Mouse (Mus musculus): Measurements from ENCODE around the gene Shtn1. TPM values are rescaled to one million over a fixed set of nuclear protein-coding genes. Genes with fewer than 3 reads are reported as not detected.

Shtn1 gene
- polyA plus RNA-seq, 1 experiment from 2014 or later, result 0.53 TPM

GRCm38 (mm10) chr19:59052053-59052452 is 23.8 kb downstream of the Shtn1 start:
- 55% methylated on average over 4 of the region's 4 CpGs for WGBS (ENCODE audit: insufficient replicate concordance)
- no peaks in the 10 kb centered on the region for H3K4me1 ChIP-seq (replicated peaks)

GRCm38 (mm10) chr19:59051622-59052021 is 24.3 kb downstream of the Shtn1 start:
- no peaks in the 10 kb centered on the region for H3K9me3 ChIP-seq (replicated peaks)
- no peaks in the 10 kb centered on the region for H3K27me3 ChIP-seq
- 72% methylated on average over 9 of the region's 9 CpGs for WGBS (ENCODE audit: insufficient replicate concordance)
- H3K4me2 ChIP-seq, result no peak overlapping the region
- H3K4me3 ChIP-seq (replicated peaks), result no peak overlapping the region
- ATAC-seq (ENCODE audit: insufficient read depth), result no peak
- no peaks in the 10 kb centered on the region for H3K4me1 ChIP-seq (replicated peaks)
- no peak overlapping the region for H3K27ac ChIP-seq (replicated peaks)
- no peak overlapping the region for H3K9ac ChIP-seq
- no peaks in the 10 kb centered on the region for H3K36me3 ChIP-seq (replicated peaks)

More at GRCm38 (mm10) chr19:59052053-59052452, 23.8 kb downstream of the Shtn1 start:
- no peak overlapping the region for H3K4me3 ChIP-seq (replicated peaks)
- no peaks in the 10 kb centered on the region for H3K36me3 ChIP-seq (replicated peaks)
- H3K9ac ChIP-seq, result no peak overlapping the region
- H3K27me3 ChIP-seq, result no peaks in the 10 kb centered on the region
- H3K4me2 ChIP-seq, result no peak overlapping the region
- no peak for ATAC-seq (ENCODE audit: insufficient read depth)
- no peaks in the 10 kb centered on the region for H3K9me3 ChIP-seq (replicated peaks)
- no peak overlapping the region for H3K27ac ChIP-seq (replicated peaks)

- H3K9me3 ChIP-seq (replicated peaks), result no peaks in the 10 kb centered on the region
- 65% methylated on average over 6 of the region's 6 CpGs for WGBS (ENCODE audit: insufficient replicate concordance)
- no peak overlapping the region for H3K9ac ChIP-seq
- H3K27me3 ChIP-seq, result no peaks in the 10 kb centered on the region
- no peaks in the 10 kb centered on the region for H3K4me1 ChIP-seq (replicated peaks)
- H3K36me3 ChIP-seq (replicated peaks), result no peaks in the 10 kb centered on the region
- ATAC-seq (ENCODE audit: insufficient read depth), result no peak
- no peak overlapping the region for H3K4me2 ChIP-seq
- no peak overlapping the region for H3K27ac ChIP-seq (replicated peaks)
- H3K4me3 ChIP-seq (replicated peaks), result no peak overlapping the region
Observed at GRCm38 (mm10) chr19:59048852-59049251, 27.0 kb downstream of the Shtn1 start.

- Histone ChIP-seq H3K4me1 (replicated peaks) (no peaks in the 10 kb centered on the region), H3K4me3 (replicated peaks) (no peak overlapping the region), H3K9ac (no peak overlapping the region), H3K4me2 (no peak overlapping the region), H3K9me3 (replicated peaks) (no peaks in the 10 kb centered on the region), H3K27me3 (no peaks in the 10 kb centered on the region), H3K36me3 (replicated peaks) (no peaks in the 10 kb centered on the region), H3K27ac (replicated peaks) (no peak overlapping the region)
- WGBS (ENCODE audit: insufficient replicate concordance), result 61% methylated on average over 5 of the region's 5 CpGs
- no peak for ATAC-seq (ENCODE audit: insufficient read depth)
Observed at GRCm38 (mm10) chr19:59047511-59047910, 28.4 kb downstream of the Shtn1 start.

- Histone ChIP-seq H3K27ac (replicated peaks) (no peak overlapping the region), H3K9me3 (replicated peaks) (no peaks in the 10 kb centered on the region), H3K4me3 (replicated peaks) (no peak overlapping the region), H3K27me3 (no peaks in the 10 kb centered on the region), H3K4me1 (replicated peaks) (no peaks in the 10 kb centered on the region), H3K4me2 (no peak overlapping the region), H3K36me3 (replicated peaks) (no peaks in the 10 kb centered on the region), H3K9ac (no peak overlapping the region)
- WGBS (ENCODE audit: insufficient replicate concordance), result 64% methylated on average over 3 of the region's 3 CpGs
- no peak for ATAC-seq (ENCODE audit: insufficient read depth)
Observed at GRCm38 (mm10) chr19:59041086-59041485, 34.8 kb downstream of the Shtn1 start.

- H3K27me3 ChIP-seq, result no peaks in the 10 kb centered on the region
- no peak overlapping the region for H3K4me3 ChIP-seq (replicated peaks)
- no peak overlapping the region for H3K27ac ChIP-seq (replicated peaks)
- no peak for ATAC-seq (ENCODE audit: insufficient read depth)
- H3K36me3 ChIP-seq (replicated peaks), result no peaks in the 10 kb centered on the region
- no peak overlapping the region for H3K4me2 ChIP-seq
- 61% methylated on average over 4 of the region's 4 CpGs for WGBS (ENCODE audit: insufficient replicate concordance)
- H3K9me3 ChIP-seq (replicated peaks), result no peaks in the 10 kb centered on the region
- no peaks in the 10 kb centered on the region for H3K4me1 ChIP-seq (replicated peaks)
- no peak overlapping the region for H3K9ac ChIP-seq
Observed at GRCm38 (mm10) chr19:59038793-59039192, 37.1 kb downstream of the Shtn1 start.

GRCm38 (mm10) chr19:59036811-59037210 is 39.1 kb downstream of the Shtn1 start:
- no peaks in the 10 kb centered on the region for H3K36me3 ChIP-seq (replicated peaks)
- no peak overlapping the region for H3K4me3 ChIP-seq (replicated peaks)
- 47% methylated on average over 3 of the region's 3 CpGs for WGBS (ENCODE audit: insufficient replicate concordance)
- ATAC-seq (ENCODE audit: insufficient read depth), result no peak
- H3K4me2 ChIP-seq, result no peak overlapping the region
- H3K9me3 ChIP-seq (replicated peaks), result no peaks in the 10 kb centered on the region
- H3K9ac ChIP-seq, result no peak overlapping the region
- H3K4me1 ChIP-seq (replicated peaks), result no peaks in the 10 kb centered on the region
- H3K27me3 ChIP-seq, result no peaks in the 10 kb centered on the region
- H3K27ac ChIP-seq (replicated peaks), result no peak overlapping the region

- WGBS (ENCODE audit: insufficient replicate concordance), result 71% methylated on average over 4 of the region's 4 CpGs
- no peak overlapping the region for H3K4me3 ChIP-seq (replicated peaks)
- no peak overlapping the region for H3K27ac ChIP-seq (replicated peaks)
- H3K27me3 ChIP-seq, result no peaks in the 10 kb centered on the region
- no peaks in the 10 kb centered on the region for H3K36me3 ChIP-seq (replicated peaks)
- no peaks in the 10 kb centered on the region for H3K4me1 ChIP-seq (replicated peaks)
- H3K4me2 ChIP-seq, result no peak overlapping the region
- H3K9ac ChIP-seq, result no peak overlapping the region
- H3K9me3 ChIP-seq (replicated peaks), result no peaks in the 10 kb centered on the region
- ATAC-seq (ENCODE audit: insufficient read depth), result no peak
Observed at GRCm38 (mm10) chr19:59033241-59033640, 42.7 kb downstream of the Shtn1 start.

GRCm38 (mm10) chr19:59030221-59030620 is 45.7 kb downstream of the Shtn1 start:
- Histone ChIP-seq H3K4me2 (no peak overlapping the region), H3K9ac (no peak overlapping the region), H3K9me3 (replicated peaks) (no peaks in the 10 kb centered on the region), H3K27ac (replicated peaks) (no peak overlapping the region), H3K27me3 (no peaks in the 10 kb centered on the region), H3K36me3 (replicated peaks) (no peaks in the 10 kb centered on the region), H3K4me3 (replicated peaks) (no peak overlapping the region), H3K4me1 (replicated peaks) (no peaks in the 10 kb centered on the region)
- WGBS (ENCODE audit: insufficient replicate concordance), result 46% methylated on average over 1 of the region's 1 CpGs
- ATAC-seq (ENCODE audit: insufficient read depth), result no peak

- no peaks in the 10 kb centered on the region for H3K4me1 ChIP-seq (replicated peaks)
- ATAC-seq (ENCODE audit: insufficient read depth), result no peak
- no peaks in the 10 kb centered on the region for H3K27me3 ChIP-seq
- H3K36me3 ChIP-seq (replicated peaks), result no peaks in the 10 kb centered on the region
- no peak overlapping the region for H3K27ac ChIP-seq (replicated peaks)
- H3K4me3 ChIP-seq (replicated peaks), result no peak overlapping the region
- 69% methylated on average over 9 of the region's 9 CpGs for WGBS (ENCODE audit: insufficient replicate concordance)
- H3K9me3 ChIP-seq (replicated peaks), result no peaks in the 10 kb centered on the region
- no peak overlapping the region for H3K4me2 ChIP-seq
- H3K9ac ChIP-seq, result no peak overlapping the region
Observed at GRCm38 (mm10) chr19:59029011-59029410, 46.9 kb downstream of the Shtn1 start.

GRCm38 (mm10) chr19:59028130-59028529 is 47.8 kb downstream of the Shtn1 start:
- no peak overlapping the region for H3K4me2 ChIP-seq
- no peak overlapping the region for H3K9ac ChIP-seq
- WGBS (ENCODE audit: insufficient replicate concordance), result 64% methylated on average over 3 of the region's 3 CpGs
- no peak overlapping the region for H3K4me3 ChIP-seq (replicated peaks)
- no peaks in the 10 kb centered on the region for H3K4me1 ChIP-seq (replicated peaks)
- H3K27me3 ChIP-seq, result no peaks in the 10 kb centered on the region
- no peaks in the 10 kb centered on the region for H3K36me3 ChIP-seq (replicated peaks)
- H3K9me3 ChIP-seq (replicated peaks), result no peaks in the 10 kb centered on the region
- H3K27ac ChIP-seq (replicated peaks), result no peak overlapping the region
- ATAC-seq (ENCODE audit: insufficient read depth), result no peak

- Histone ChIP-seq H3K27ac (replicated peaks) (no peak overlapping the region), H3K4me2 (no peak overlapping the region), H3K36me3 (replicated peaks) (no peaks in the 10 kb centered on the region), H3K27me3 (no peaks in the 10 kb centered on the region), H3K4me1 (replicated peaks) (no peaks in the 10 kb centered on the region), H3K4me3 (replicated peaks) (no peak overlapping the region), H3K9me3 (replicated peaks) (no peaks in the 10 kb centered on the region), H3K9ac (no peak overlapping the region)
- ATAC-seq (ENCODE audit: insufficient read depth), result no peak
- 77% methylated on average over 3 of the region's 3 CpGs for WGBS (ENCODE audit: insufficient replicate concordance)
Observed at GRCm38 (mm10) chr19:59023876-59024275, 52.0 kb downstream of the Shtn1 start.

All from liver, embryonic 15.5 days (tissue).